Mouse (Mus musculus) bone marrow macrophage, adult 2 months (primary cell): Measurements from ENCODE around the gene Bco1. TPM values are rescaled to one million over a fixed set of nuclear protein-coding genes. Genes with fewer than 3 reads are reported as not detected.
A peak's percentile ranks its signal among the peaks of the same experiment; 100 is the strongest.

Experiments used
- H3K27ac ChIP-seq: 2 replicates; pipeline ENCODE4 v1.5.1; 2012; ENCODE audit warnings: low read depth, low read length; ENCODE audit not compliant: insufficient read depth
- H3K4me1 ChIP-seq: 2 replicates; pipeline ENCODE4 v1.6.1; 2012; ENCODE audit warnings: low read length; ENCODE audit not compliant: control insufficient read depth, insufficient read depth
- H3K4me3 ChIP-seq: 2 replicates; pipeline ENCODE4 v1.5.1; 2012; ENCODE audit warnings: mild to moderate bottlenecking, low read length, moderate library complexity; ENCODE audit not compliant: insufficient read depth
- CTCF ChIP-seq: IDR thresholded peaks from 2 replicates; pipeline ENCODE4 v1.5.1; 2012; ENCODE audit warnings: low read depth, mild to moderate bottlenecking, low read length, moderate library complexity
- POLR2A ChIP-seq: IDR thresholded peaks from 2 replicates; pipeline ENCODE4 v1.6.1; 2012; ENCODE audit warnings: mild to moderate bottlenecking, low read depth, low read length, borderline replicate concordance
- polyA plus RNA-seq: library from polyadenylated mRNA; stranded (reverse); fragments of >200 nt; gene quantifications from 2 replicates; pipeline ENCODE4 v1.2.4, GENCODE M21; 2012; ENCODE audit not compliant: missing spikeins, insufficient read depth, insufficient read length

Gene Bco1
- not detected in 2 replicates for polyA plus RNA-seq

- Histone ChIP-seq H3K4me1 (peaks cover 3% of the 10 kb centered on the region), H3K4me3 (no peak within 1 kb of the TSS), H3K27ac (no peak within 1 kb of the TSS)
- TF ChIP-seq POLR2A (no peak), CTCF (no peak)
These were observed at the start of gene Bco1 for GRCm38 (mm10) chr8:117095647-117096046. Gene Bco1, plus strand, starts transcription at chr8:117095854.

DNA sequence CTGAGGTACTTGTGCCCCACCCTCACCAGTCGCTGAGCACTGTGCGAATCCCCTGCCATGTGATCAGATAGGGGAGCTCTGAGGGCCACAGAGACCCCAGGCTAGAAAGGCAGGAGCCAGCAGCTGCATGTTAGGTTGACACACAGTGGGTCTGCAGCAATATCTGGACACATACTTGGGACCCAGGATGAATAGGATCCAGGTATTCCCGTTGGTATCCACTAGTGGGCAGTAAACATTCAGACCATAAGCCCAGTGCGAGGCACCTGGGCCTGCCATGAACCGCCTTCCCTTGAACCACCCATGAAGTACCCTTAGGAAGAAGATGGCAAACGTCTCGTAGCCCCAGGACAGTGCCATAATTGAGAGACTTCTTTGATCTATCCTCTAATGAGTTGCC lies 46.2 kb upstream of the Bco1 start:
- TF ChIP-seq POLR2A (no peak), CTCF (0 out of 2 replicates have a peak, but pooled peaks have one; percentile 20)
- Histone ChIP-seq H3K4me3 (no peak overlapping the region), H3K4me1 (peaks cover 38% of the 10 kb centered on the region), H3K27ac (no peak overlapping the region)

DNA sequence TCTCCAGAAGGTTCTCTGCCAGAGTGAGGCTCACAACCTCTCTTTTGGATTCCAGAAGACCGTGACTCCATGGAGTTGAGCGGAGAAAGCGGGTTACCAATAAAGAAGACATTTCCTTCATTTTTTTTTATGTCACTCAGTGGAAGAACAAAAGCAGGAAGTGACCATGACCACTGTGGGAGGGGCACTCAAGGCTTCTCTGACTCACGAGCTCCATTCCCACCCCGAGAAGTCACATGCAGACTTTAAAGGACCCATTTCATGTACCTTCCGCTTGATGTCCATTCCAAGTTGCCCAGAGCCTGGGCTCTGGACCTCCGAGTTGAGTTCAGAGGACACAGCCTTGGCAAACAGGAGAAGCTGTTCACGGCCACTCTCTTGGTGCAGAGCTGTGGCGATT lies 44.9 kb upstream of the Bco1 start:
- peak overlapping the region; percentile 73 for H3K27ac ChIP-seq
- TF ChIP-seq CTCF (no peak), POLR2A (no peak)
- H3K4me3 ChIP-seq = peak overlapping the region; percentile 31
- H3K4me1 ChIP-seq = peaks cover 48% of the 10 kb centered on the region

- TF ChIP-seq CTCF = no peak
- no peak for TF ChIP-seq POLR2A
- peak overlapping the region; percentile 56 for H3K27ac ChIP-seq
- no peak overlapping the region for H3K4me3 ChIP-seq
- H3K4me1 ChIP-seq = peaks cover 54% of the 10 kb centered on the region
These were observed 44.3 kb upstream of the Bco1 start for GRCm38 (mm10) chr8:117051316-117051715.

GRCm38 (mm10) chr8:117053135-117054079 lies 42.2 kb upstream of the Bco1 start:
- H3K4me1 ChIP-seq = peaks cover 56% of the 10 kb centered on the region
- TF ChIP-seq CTCF = peak; percentile 51
- TF ChIP-seq POLR2A = no peak
- H3K4me3 ChIP-seq = no peak overlapping the region
- H3K27ac ChIP-seq = 0 out of 2 replicates have a peak overlapping the region, but pooled peaks have one; percentile 11

DNA sequence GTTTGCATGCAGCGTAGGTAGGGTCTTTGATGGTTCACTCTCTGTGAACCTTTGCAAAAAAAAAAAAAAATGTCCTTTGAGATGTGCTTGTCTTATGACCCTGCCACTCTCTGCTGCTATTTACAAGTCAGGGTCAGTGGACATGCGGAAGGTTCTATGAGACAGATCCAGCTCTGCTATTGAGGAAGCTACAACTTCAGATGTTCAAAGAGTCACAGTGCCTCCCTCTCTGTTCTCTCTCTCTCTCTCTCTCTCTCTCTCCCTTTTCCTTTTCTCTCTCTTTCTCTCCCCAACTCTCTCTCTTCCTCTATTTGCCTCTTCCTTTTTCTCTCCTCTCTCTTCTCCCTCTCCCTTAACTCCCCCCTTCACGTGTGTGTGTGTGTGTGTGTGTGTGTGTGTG lies 41.5 kb upstream of the Bco1 start:
- Histone ChIP-seq H3K27ac (peak overlapping the region; percentile 84), H3K4me3 (no peak overlapping the region), H3K4me1 (peaks cover 56% of the 10 kb centered on the region)
- TF ChIP-seq POLR2A = no peak

GRCm38 (mm10) chr8:117055097-117055496 lies 40.6 kb upstream of the Bco1 start:
- Histone ChIP-seq H3K27ac (peak overlapping the region; percentile 84), H3K4me1 (peaks cover 52% of the 10 kb centered on the region), H3K4me3 (peak overlapping the region; percentile 15; the same call in 1 of the 2 replicates)
- no peak for TF ChIP-seq CTCF
- no peak for TF ChIP-seq POLR2A

- Histone ChIP-seq H3K27ac (no peak overlapping the region), H3K4me3 (no peak overlapping the region), H3K4me1 (peaks cover 24% of the 10 kb centered on the region)
- TF ChIP-seq POLR2A = no peak
- TF ChIP-seq CTCF = no peak
These were observed 36.6 kb upstream of the Bco1 start for GRCm38 (mm10) chr8:117059021-117059420.

GRCm38 (mm10) chr8:117060306-117060705 lies 35.3 kb upstream of the Bco1 start:
- no peak overlapping the region for H3K27ac ChIP-seq
- TF ChIP-seq POLR2A (no peak), CTCF (no peak)
- no peak overlapping the region for H3K4me3 ChIP-seq
- peaks cover 14% of the 10 kb centered on the region for H3K4me1 ChIP-seq

DNA sequence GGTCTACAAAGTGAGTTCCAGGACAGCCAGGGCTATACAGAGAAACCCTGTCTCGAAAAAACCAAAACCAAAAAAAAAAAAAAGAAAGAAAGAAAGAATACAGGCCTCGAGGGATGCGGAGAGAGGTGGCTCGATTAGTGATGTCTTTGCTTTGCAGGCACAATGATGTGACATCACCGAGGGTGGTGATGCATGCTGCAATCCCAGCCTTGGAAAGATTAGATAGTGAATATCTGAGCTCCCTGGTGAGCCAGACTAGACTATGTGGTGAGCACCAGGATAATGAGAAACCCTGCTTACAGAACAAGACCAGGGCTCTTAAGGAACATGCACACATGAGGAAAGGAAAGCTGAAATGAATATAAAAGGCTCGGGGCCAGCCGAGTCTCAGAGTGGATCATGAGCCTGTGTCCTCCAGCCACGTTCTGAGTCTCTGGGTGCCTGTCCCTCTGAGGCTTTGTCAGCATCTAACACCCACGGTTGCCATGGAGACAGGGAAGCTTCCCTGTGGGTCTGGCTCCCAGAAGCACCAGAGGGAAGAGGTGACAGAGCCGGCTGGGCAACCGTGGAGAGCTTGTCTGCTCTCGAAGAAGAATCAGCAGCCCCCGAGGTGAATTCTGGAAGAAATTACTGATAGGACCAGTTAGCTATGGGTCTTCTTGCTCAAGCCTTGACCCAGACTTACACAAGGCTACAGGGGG lies 34.3 kb upstream of the Bco1 start:
- Histone ChIP-seq H3K27ac (no peak overlapping the region), H3K4me1 (peaks cover 7% of the 10 kb centered on the region), H3K4me3 (no peak overlapping the region)
- TF ChIP-seq CTCF (no peak), POLR2A (no peak)
